Mouse (Mus musculus) v-Abl transformed pro-B cells (cell line): ENCODE data around the gene Adcyap1r1.

Experiments used
- in situ Hi-C, 2 experiments: fragments of 400-800 bp; cut with MboI; formaldehyde crosslinking; loops; one replicate each; pipeline ENCODE4 v1.15.1; 2025; ENCODE audit not compliant: unreplicated experiment in 2 of 2

Gene Adcyap1r1

DNA sequence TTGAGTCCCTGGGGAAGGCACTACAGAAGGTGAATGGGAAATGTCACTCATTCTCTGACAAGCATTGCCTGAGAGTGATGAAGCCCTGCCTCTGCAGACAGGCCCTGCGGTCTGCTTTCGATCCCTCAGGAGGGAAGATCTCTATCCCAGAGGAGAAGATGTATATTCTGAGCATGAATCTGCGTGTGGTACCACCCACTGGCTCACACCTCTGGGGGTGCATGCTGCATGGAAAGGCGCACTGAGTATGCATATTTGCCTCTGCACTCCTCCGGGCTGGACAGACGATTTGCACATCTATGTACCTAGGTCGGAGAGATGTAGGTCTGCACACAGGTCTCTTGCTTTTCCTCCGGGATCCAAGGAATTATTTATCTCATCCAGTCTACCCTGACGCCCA, 3.6 kb upstream of the Adcyap1r1 start:
- in situ Hi-C loops = no loop called here

- in situ Hi-C loops = no loop called here
These were observed 2.7 kb upstream of the Adcyap1r1 start for GRCm38 (mm10) chr6:55448976-55449678.

- in situ Hi-C loops = no loop called here
These were observed 603 bp downstream of the Adcyap1r1 start for GRCm38 (mm10) chr6:55452381-55452780.

DNA sequence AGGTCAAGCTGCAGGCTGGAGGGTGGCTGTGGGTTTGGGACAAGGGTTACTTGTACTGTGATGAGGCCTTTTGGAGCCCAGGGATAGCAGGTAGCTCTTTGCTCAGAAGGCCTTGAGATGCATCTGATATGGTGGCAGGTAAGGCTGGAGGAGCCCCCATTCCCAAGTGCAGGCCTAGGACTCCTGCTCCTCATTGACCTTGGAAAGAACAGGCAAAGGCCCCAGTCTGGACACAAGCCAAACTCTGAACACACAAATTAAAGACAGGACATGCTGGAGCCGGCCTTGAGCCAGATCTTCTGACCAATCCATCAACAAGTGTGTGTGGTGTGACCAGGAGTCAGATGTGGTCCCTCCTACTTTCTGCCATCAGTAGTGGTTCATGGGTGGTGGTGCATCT, 1.8 kb downstream of the Adcyap1r1 start:
- in situ Hi-C loops = no loop called here

DNA sequence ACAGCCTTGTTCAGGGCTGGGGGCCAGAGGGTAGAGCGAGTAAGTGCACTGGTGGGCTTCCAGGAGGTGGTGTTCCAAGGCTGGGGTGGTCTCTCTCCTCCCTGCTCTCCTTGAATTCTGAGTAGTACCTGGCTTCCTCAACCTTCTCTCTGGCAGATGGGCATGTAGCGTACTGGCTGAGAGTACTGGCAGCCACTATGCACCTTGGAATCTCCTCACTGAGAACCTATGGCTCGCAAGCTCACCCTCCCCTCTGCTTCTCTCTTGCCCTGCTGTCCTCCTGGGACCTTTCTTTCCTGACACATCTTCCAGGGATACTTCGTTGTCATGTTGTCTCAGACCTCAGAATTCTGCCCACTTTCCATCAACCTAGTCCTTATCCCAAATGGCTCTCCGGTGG, 3.9 kb downstream of the Adcyap1r1 start:
- in situ Hi-C loops = no loop called here

GRCm38 (mm10) chr6:55457727-55458126, 5.9 kb downstream of the Adcyap1r1 start:
- in situ Hi-C loops = no loop called here

DNA sequence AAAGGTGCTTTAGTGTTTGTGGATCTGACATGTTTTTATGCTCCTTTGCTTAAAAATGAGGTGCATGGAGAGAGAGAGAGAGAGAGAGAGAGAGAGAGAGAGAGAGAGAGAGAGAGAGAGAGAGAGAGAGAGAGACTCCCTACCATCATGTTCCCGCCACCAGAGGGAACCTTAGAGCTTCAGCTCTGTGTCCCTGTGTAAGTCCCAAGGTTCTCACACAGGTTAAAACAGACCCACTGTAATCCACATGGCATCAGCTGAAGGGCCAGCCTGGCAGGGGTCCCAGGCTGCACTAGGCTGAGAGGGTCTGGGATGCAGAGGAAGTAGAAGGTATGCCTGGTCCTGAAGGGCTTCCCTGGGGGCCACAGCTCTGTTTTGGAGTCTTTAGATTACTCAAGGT, 6.4 kb downstream of the Adcyap1r1 start:
- in situ Hi-C loops = no loop called here

DNA sequence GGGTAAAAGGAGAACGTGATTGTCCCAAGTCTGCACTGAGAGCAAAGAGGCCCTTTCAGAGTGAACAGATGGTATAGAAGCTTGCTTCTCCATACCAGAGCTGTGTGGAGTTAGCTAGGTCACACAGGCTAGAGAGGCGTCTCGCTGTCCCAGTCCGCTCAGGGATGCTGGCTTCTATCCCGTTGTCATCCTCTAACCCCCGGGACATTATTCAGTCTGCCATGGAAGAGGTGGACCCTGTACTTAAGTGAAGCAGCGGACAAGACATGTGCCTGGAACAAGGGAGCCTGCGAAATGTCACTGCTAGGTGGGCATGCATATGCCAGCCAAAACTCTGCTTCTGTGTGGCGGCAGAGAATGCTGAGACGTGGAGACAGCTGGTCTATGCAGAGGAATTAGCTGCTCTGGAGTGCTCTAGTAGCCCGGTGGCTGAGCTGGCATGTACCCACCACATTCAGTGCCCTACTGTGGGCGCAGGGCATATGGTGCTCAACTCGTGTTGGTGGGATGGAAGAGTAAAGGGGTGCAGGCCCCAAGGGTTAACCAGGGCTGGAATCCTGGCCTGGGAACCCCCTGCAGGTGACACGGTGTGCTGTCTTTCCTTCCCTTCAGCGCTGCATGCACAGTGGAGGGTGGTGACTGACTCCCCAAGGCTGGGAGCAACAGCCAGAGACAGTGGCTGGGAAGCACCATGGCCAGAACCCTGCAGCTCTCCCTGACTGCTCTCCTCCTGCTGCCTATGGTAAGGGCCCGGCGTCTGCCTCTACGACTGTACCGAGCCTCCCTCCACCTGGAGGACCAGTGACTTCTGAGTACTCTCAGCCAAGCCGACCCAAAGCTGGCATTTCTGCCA, 8.0 kb downstream of the Adcyap1r1 start:
- in situ Hi-C loops = no loop called here

GRCm38 (mm10) chr6:55461141-55461540, 9.4 kb downstream of the Adcyap1r1 start:
- in situ Hi-C loops = no loop called here

DNA sequence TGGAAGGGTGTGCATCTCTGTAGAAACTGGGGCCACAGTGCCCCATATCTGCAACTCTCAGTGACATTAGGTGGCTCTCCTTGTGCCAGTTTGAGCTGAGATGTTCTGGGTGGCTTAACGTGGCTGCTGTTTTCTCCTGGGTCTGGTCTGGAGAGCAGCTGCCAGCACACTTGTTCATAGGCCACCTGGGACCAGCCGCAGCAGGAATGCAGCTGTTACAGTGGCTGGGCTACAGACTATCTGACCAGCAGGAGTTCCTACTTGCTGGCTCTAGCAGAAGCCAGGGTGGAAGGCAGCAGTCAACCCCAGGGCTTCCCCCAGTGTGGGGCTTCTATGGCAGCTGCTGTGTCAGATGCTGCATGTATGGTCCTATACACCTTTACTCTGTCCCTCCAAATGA, 9.9 kb downstream of the Adcyap1r1 start:
- in situ Hi-C loops = no loop called here

DNA sequence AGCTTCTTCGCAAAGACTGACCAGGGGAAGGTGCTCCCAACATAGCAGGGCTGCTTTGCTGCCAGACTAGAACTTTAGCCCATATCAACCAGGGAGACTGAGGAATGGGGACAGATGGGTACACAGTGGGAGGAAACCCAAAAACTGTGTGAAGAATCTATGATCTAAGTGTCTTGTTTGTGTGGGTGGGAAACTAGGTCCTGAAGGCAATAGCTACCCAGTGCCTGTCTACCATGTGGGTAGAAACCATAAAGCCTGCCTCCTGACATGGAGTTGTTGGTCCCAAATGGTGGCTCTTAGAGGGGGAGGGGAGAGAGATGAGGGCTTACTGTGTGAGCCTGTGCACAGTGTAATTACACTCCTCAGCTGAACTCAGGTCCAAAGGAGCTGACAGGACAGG, 10.6 kb downstream of the Adcyap1r1 start:
- in situ Hi-C loops = no loop called here

DNA sequence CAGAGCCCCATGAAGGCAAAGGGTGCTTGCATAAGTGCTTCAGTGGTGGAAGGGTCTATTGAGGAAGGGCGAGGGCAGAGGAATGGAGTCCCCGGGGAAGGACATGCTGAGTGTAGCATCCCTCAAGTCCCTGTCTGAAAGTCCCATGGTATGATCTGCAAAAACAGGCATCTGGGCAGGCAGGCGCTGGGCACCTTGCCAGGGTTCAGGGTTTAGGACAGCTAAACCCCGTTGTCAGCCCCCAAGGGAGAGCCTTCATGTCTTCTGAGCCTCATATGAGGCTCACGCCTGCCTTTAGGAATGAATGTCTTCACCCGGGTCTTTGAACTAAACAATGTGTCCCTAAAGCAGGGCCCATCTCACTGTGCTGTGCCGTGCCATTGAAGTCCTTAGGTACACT, 12.2 kb downstream of the Adcyap1r1 start:
- in situ Hi-C loops = no loop called here

- in situ Hi-C loops = no loop called here
These were observed 13.5 kb downstream of the Adcyap1r1 start for GRCm38 (mm10) chr6:55465311-55465710.

DNA sequence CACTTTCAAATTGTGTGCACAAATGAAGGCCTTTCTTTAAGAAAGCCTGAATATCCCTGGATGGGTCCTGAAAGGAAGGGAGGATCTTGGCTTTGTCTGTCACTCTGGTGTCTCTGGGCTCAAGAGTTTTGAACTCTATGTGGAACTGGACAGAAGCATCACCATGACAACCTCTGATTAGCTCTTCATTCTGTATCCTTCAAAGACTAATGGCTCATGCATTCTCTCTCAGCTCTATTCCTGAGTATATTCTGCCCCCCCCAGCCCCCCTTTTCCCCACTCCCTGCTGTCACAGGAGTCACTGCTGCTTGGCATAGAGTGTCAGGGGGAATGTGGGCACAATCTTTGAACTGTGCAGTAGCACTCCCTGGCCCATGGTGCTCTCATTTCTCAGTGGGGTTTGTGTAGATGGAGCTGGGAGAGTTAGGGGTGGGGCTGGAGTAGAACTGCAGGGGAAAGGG, 14.6 kb downstream of the Adcyap1r1 start:
- in situ Hi-C loops = no loop called here

- in situ Hi-C loops = no loop called here
These were observed 18.9 kb downstream of the Adcyap1r1 start for GRCm38 (mm10) chr6:55470691-55471090.

DNA sequence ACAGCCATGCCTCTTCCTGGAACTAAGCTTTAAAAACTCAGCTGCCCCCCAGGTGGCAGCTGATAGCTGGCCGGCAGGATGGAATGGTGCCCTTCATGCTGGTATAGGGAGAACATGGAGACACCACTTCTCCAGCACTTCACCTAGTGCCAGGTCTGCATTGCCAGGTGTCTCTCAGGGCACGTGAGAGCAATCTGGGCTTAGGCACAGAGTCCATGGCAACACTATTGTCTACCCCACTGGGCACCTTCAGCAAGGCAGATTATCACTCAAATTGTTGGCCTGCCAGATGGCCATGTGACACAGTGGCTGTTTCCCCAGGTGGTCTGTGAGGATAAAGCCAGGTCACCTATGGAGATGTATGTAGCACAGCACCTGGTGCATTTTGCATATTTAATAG, 20.6 kb downstream of the Adcyap1r1 start:
- in situ Hi-C loops = no loop called here

- in situ Hi-C loops = no loop called here
These were observed 29.2 kb downstream of the Adcyap1r1 start for GRCm38 (mm10) chr6:55480988-55481387.

DNA sequence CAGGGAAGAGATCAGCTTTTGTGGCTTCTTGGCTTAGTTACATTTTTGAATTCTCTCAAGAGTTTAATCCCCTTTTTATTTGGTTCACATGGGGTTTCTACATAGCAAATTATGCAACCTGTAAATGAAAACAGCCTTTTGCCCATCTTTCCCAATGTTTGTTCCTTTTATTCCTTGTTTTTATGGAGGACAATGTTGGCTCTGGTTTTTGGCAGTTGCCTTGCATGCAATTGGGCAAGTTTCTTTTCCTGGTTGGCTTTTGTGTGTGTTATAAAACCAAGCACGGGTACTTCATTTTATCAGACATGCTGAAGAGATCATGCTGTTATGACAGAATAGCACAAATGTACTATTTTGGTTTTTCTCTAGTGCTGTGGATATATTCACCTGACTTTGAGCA, 30.7 kb downstream of the Adcyap1r1 start:
- in situ Hi-C loops = no loop called here

- in situ Hi-C loops = no loop called here
These were observed 31.6 kb downstream of the Adcyap1r1 start for GRCm38 (mm10) chr6:55483360-55483759.

DNA sequence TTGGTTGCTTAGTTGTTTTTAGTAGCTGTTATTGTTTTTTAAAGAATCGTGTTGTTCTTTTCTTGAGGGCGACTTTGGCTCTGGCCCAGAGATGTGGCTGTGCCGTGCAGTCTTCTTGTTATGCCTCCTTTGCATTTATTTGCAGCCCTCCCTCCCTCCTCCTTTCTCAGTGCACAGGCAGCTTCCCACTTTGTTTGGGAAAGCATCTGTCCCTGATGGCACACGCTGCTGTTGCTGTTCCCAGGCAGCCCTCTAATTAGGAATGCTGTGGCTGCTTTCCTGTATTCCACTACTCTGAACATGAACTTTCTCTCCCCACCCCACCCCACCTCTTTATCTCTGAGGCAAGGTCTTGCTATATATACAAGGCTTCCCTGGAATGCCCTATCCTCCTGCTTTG, 32.4 kb downstream of the Adcyap1r1 start:
- in situ Hi-C loops = no loop called here

DNA sequence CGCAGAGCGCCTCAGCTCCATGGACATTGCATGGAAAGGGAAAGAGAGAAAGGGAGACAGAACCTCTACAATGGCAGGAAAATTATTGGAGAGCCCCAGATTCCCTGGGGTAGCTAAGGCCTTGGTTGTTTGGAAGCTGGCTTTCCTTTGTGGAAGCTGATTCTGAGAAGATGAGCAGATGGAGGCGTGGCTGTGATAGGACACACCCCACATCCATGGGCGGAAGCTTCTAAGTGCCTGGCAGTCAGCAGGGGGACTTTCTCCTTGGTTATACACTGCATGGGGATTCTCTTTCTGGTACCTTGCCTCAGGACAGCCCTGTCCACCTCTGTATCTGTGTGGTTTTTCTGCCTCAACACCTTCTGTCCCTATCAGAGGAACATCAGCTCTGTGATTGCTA, 33.4 kb downstream of the Adcyap1r1 start:
- in situ Hi-C loops = no loop called here

GRCm38 (mm10) chr6:55487726-55488125, 35.9 kb downstream of the Adcyap1r1 start:
- in situ Hi-C loops = no loop called here
